Mouse (Mus musculus): ENCODE results near the gene Cyb561d2. TPM values are rescaled to one million over a fixed set of nuclear protein-coding genes. Genes with fewer than 3 reads are reported as not detected.
A peak's percentile ranks its signal among the peaks of the same experiment; 100 is the strongest.

The Cyb561d2 gene
- total RNA-seq, 2 experiments from 2014 or later: 16.7 to 27.4 TPM

- peak; percentile 54 to 68 for DNase-seq
Measured at GRCm38 (mm10) chr9:107521711-107522399, 20.1 kb downstream of the Cyb561d2 start.

- no peak for DNase-seq
Measured at GRCm38 (mm10) chr9:107521190-107521589, 20.8 kb downstream of the Cyb561d2 start.

GRCm38 (mm10) chr9:107520331-107520730 lies 21.7 kb downstream of the Cyb561d2 start:
- DNase-seq: no peak

- DNase-seq: peak; percentile 85 to 89
Measured at GRCm38 (mm10) chr9:107514303-107514955, 27.6 kb downstream of the Cyb561d2 start.

- no peak for DNase-seq
Measured at GRCm38 (mm10) chr9:107512326-107512725, 29.7 kb downstream of the Cyb561d2 start.

- no peak for DNase-seq
Measured at GRCm38 (mm10) chr9:107511436-107511835, 30.6 kb downstream of the Cyb561d2 start.

- DNase-seq: no peak
Measured at GRCm38 (mm10) chr9:107510384-107511100, 31.5 kb downstream of the Cyb561d2 start.

GRCm38 (mm10) chr9:107508266-107508665 lies 33.7 kb downstream of the Cyb561d2 start:
- no peak for DNase-seq

GRCm38 (mm10) chr9:107504662-107505537 lies 37.1 kb downstream of the Cyb561d2 start:
- no peak for DNase-seq

- no peak for DNase-seq
Measured at GRCm38 (mm10) chr9:107502131-107502846, 39.7 kb downstream of the Cyb561d2 start.

- DNase-seq: no peak
Measured at GRCm38 (mm10) chr9:107500708-107501286, 41.2 kb downstream of the Cyb561d2 start.

GRCm38 (mm10) chr9:107496359-107496758 lies 45.6 kb downstream of the Cyb561d2 start:
- DNase-seq: no peak

GRCm38 (mm10) chr9:107494238-107494637 lies 47.8 kb downstream of the Cyb561d2 start:
- no peak for DNase-seq

GRCm38 (mm10) chr9:107493511-107493910 lies 48.5 kb downstream of the Cyb561d2 start:
- no peak for DNase-seq

GRCm38 (mm10) chr9:107490625-107491024 lies 51.4 kb downstream of the Cyb561d2 start:
- DNase-seq: no peak

GRCm38 (mm10) chr9:107490146-107490545 lies 51.8 kb downstream of the Cyb561d2 start:
- DNase-seq: no peak

Other genes with a start within 250 kb of the Cyb561d2 start
- gene Cish, start 246.2 kb downstream of the Cyb561d2 start, total RNA-seq (2021): 10 to 100 TPM; 31.7 to 31.8 TPM
- 10 to 100 TPM; 15.6 to 16.1 TPM for gene Hemk1, start 203.8 kb downstream of the Cyb561d2 start, total RNA-seq (2021)
- 1 to 10 TPM; 1.2 to 1.3 TPM for gene 6430571L13Rik, start 201.6 kb downstream of the Cyb561d2 start, total RNA-seq (2021)
- 1 to 10 TPM; 4.9 to 5.2 TPM for gene Cacna2d2, start 142.6 kb downstream of the Cyb561d2 start, total RNA-seq (2021)
- 10 to 100 TPM; 43.7 to 49.9 TPM for gene Tmem115, start 8.2 kb downstream of the Cyb561d2 start, total RNA-seq (2021)
- gene Nprl2, start within 50 bp of the Cyb561d2 start, total RNA-seq (2021): 10 to 100 TPM; 27.9 to 29.2 TPM
- gene Zmynd10, start 5.1 kb upstream of the Cyb561d2 start, total RNA-seq (2021): under 1 TPM; 0.20 to 0.66 TPM
- gene Rassf1, start 9.4 kb upstream of the Cyb561d2 start, total RNA-seq (2021): 10 to 100 TPM; 20.4 to 21.6 TPM
- gene Tusc2, start 21.1 kb upstream of the Cyb561d2 start, total RNA-seq (2021): 10 to 100 TPM; 45.2 to 52.5 TPM
- 10 to 100 TPM; 35.8 to 37.8 TPM for gene Hyal2, start 25.8 kb upstream of the Cyb561d2 start, total RNA-seq (2021)
- gene Hyal1, start 34.7 kb upstream of the Cyb561d2 start, total RNA-seq (2021): 10 to 100 TPM in 1 of 2 experiments, 1 to 10 TPM in 1; 8.6 to 10.1 TPM
- gene Naa80, start 36.7 kb upstream of the Cyb561d2 start, total RNA-seq (2021): 10 to 100 TPM; 14.5 to 19.5 TPM
- 1 to 10 TPM in 1 of 2 experiments, under 1 TPM in 1; 0.99 to 1.6 TPM for gene Hyal3, start 38.6 kb upstream of the Cyb561d2 start, total RNA-seq (2021)
- 10 to 100 TPM; 37.8 to 43.1 TPM for gene Ifrd2, start 45.4 kb upstream of the Cyb561d2 start, total RNA-seq (2021)
- 1 to 10 TPM; 4.6 to 8.4 TPM for gene Sema3b, start 67.0 kb upstream of the Cyb561d2 start, total RNA-seq (2021)
- gene Gnai2, start 93.2 kb upstream of the Cyb561d2 start, total RNA-seq (2021): 100 to 1,000 TPM; 221 to 245 TPM
- 1 to 10 TPM in 1 of 2 experiments, under 1 TPM in 1; 0.30 to 1.0 TPM for gene Slc38a3, start 127.3 kb upstream of the Cyb561d2 start, total RNA-seq (2021)
- not detected for gene Gnat1, start 137.5 kb upstream of the Cyb561d2 start, total RNA-seq (2021)
- gene Sema3f, start 168.3 kb upstream of the Cyb561d2 start, total RNA-seq (2021): 10 to 100 TPM; 22.6 to 41.3 TPM
- gene Rbm5, start 228.8 kb upstream of the Cyb561d2 start, total RNA-seq (2021): 100 to 1,000 TPM in 1 of 2 experiments, 10 to 100 TPM in 1; 91.6 to 126 TPM

Measured in adrenal gland, postnatal 36 days (tissue).